Mouse (Mus musculus): ENCODE results near the gene Tcp10a.
"Not testable (repeated sequence)": the region's sequence is repeated elsewhere in the genome, so short reads cannot be mapped to it uniquely, and the experiment has no call there.

Tcp10a gene

DNA sequence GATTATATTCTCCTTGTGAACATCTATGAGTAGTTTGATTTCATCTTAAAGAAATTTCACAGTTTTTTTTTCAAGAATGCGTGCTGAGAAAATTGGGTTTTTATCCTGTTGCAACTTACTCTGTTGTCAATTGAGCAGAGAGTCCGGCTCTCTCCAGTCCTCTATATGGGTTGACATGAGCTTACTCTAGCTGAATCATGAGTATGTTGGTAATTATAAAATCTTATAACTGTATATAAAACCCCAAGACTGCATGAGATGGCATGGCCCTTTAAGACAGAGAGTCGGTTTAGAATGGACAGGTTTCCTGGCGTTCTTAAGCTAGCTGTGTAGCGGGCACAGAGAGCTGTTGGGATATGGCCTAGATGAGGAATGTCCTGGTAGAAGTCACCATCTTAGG is at the start of gene Tcp10a:
Tcp10a (plus strand) TSS at position 301 of the 400 bp plus-strand sequence.
- DNase-seq = not testable (repeated sequence)

GRCm38 (mm10) chr17:7278702-7279242 is 45.7 kb upstream of the Tcp10a start:
- no peak for DNase-seq

DNA sequence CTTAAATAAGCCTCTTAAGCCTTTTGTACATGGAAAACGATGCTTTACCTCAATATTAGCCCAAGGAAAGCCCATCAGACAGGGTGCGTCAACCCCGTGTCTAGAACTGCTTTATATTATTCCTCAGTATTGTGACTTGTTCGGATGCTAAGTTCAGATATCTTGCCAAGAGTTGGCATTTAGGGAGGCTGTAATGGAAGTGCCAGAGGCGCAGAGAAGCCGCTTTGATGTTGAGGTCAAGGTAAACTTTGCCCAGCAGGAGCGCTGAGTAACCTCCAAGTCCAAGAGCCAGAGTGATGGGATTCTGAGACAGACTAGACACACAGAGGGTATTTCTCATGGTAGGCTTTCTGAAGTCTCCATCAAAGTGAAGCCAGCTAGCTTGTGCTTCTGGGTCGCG is 45.2 kb upstream of the Tcp10a start:
- DNase-seq = no peak

GRCm38 (mm10) chr17:7284297-7284910 is 40.0 kb upstream of the Tcp10a start:
- peak; percentile 70 to 78 for DNase-seq

GRCm38 (mm10) chr17:7285292-7285691 is 39.2 kb upstream of the Tcp10a start:
- no peak for DNase-seq

DNA sequence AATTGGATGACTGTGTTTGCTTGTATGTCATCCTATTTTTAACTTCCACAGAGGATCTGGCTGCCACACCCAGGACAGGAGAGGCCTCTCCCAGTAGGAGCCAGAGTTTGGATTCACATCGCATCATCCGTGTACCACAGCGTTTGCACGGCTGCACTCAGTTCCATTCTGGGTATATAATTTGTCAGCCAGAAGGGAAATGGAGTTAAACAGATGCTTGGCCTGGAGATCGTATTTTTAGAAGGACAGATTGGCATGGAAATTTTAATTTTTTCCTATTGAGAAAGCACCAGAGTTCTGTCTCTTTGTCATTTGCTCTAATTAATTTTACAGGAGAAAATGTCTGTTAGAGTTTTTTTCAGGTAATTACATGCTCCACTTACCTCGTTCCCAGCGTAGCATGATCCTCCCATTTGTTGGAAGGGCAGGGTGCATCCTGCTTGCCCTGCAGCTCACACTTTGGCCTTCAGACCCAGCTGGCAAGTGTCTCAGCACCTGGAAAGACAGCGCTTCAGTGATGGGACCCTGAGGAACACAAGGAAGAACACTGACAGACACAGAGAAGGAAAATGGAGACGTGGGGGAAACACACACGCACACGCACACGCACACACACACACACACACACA is 37.9 kb upstream of the Tcp10a start:
- DNase-seq = peak; percentile 44 to 62

- DNase-seq = no peak
Observed at GRCm38 (mm10) chr17:7292012-7292684, 32.3 kb upstream of the Tcp10a start.

GRCm38 (mm10) chr17:7306278-7307196 is 17.9 kb upstream of the Tcp10a start:
- DNase-seq = peak; percentile 26 to 31

DNA sequence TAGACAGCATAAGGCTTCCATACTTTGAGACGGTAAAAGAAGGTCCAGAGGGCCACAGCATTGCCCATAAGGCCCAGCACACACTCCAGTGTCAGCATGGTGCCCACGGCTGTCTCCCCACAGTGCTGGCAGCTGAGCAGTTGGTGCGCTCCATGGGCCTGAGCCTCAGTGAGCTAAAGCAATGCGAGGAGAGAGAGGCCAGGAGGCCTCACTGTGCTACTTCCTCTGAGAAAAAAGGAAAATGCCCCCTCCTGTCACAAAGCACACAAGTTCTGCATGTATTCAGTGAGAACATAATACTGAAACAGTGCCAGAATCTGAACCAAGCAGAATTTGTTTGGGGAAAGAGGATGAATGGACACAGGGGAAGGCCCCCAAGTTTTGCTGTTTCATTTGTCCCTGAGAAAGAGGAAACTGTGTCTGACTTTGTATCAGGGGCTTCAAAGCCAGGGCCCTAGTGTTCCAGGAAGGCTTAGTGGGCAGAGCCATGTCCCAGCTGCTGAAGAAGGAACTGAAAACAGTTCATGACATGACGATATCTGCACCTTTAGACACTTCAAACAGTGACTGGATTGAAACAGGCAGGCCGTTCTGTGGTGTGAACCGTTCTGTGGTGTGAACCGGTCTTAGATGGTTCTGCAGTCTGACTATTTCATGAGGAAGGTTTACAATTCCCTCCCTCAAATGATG is 8.6 kb upstream of the Tcp10a start:
- DNase-seq = not testable (repeated sequence)

DNA sequence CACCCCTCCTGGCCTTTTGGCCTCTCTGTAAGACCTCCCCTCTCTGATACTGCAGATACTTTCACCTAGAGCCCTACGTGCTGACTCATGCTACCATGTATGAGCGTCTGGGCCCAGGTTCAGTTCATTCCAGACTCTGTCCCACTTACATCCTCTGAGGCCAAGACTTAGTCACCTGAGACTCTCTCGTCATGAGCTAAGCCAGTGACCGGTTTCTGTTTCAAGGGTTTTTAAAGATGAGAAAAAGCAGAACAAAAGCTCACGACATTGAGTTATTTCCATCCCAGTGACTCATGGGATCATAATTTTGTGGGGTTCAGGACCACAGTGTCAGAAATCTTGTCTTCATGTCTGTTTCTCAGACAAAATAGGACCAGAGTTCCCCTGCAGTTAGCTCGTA is 4.7 kb upstream of the Tcp10a start:
- not testable (repeated sequence) for DNase-seq

- DNase-seq = not testable (repeated sequence)
Observed at GRCm38 (mm10) chr17:7326415-7326814, 2.0 kb downstream of the Tcp10a start.

DNA sequence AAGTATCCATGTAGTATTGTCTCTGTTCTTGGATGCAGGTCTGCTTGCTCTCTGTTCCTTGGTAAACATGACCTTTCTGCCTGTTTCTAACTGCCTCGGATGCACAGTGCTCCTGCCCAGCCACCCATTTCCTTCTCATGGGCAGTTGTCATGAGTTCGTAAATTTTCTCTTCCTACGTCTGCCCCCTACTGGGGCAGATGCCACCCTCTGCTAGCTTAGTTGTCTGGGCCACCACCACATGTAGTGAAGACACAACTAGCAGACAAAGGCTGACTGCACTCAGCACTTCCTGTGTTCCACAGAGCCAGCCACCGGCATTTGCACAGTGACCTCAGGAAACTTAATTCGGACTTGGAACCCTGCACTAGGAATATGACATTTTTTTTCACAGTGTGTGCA is 8.3 kb downstream of the Tcp10a start:
- not testable (repeated sequence) for DNase-seq

- DNase-seq = not testable (repeated sequence)
Observed at GRCm38 (mm10) chr17:7337381-7337780, 12.9 kb downstream of the Tcp10a start.

DNA sequence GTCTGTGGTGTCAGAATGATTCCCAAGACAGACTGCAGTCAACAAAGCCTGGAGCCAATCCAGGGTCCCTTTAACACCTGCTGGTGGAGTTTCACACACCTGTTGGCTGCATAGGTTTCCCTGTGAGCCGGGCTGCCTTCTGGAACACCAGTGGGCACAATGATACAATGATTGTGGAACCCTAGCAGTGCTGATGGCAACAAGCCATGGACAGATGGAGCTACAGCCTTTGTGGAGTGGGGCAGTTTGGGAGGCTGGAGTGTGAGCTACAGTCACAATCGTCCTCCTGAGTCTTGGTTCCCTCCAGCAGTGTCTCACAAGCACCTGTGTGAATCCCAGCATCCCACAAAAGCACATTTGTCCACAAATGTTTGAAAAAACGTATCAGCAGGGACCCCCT is 24.3 kb downstream of the Tcp10a start:
- not testable (repeated sequence) for DNase-seq

GRCm38 (mm10) chr17:7352596-7352995 is 28.1 kb downstream of the Tcp10a start, which contains the start of gene Ttll2:
Gene Ttll2, minus strand, starts transcription at chr17:7352696.
- not testable (repeated sequence) for DNase-seq

DNA sequence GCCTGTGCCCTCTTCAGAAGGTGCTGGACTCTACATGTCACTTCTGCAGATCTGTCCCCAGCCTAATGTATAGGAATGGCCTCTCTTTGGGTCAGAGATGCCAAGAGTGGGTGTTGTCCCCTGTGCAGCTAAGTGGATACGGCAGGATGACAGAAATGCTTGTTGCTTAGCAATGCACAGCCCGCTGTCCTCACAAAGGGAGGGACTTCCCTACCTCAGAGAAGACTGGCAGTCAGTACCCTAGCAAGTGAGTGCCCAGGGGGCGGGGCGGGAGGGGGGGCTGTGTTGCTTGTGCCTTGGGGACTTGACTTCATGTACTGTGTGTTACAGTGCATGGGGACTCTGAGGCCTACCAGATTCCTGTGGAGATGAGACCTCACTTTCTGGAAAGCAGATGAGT is 35.4 kb downstream of the Tcp10a start:
- not testable (repeated sequence) for DNase-seq

DNA sequence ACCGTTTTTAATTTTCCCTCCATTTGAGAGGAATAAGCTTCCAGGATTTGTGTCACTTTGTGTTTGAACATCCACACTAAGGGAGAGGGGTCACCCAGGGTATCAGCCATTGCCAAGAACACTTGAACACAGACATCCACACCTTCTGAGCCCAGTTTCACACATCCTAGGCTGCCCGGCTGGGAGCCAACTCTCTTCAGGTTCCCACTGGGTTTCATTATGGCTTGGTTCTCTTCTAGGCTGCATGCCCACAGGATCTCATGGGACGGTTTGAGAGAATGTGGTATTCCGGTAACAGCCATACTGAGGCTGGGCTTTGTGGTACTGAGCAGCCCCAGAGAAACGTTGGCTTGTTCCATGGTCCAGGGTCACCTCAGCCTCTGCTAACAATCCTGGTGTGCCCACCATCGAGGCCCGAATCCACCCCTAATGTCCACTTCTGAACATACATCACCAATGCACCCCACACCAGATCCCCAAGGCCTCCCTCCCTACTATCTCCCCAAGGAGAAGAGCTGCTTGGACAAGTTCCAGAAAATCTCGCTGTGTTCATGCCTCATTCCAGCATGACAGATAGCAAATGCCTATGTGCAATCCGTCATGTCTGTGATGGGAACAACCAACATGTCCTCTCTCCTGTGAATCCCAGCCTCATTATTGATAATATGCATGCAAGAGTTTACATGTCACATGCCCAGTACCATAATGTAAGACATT is 36.5 kb downstream of the Tcp10a start:
- DNase-seq = not testable (repeated sequence)

DNA sequence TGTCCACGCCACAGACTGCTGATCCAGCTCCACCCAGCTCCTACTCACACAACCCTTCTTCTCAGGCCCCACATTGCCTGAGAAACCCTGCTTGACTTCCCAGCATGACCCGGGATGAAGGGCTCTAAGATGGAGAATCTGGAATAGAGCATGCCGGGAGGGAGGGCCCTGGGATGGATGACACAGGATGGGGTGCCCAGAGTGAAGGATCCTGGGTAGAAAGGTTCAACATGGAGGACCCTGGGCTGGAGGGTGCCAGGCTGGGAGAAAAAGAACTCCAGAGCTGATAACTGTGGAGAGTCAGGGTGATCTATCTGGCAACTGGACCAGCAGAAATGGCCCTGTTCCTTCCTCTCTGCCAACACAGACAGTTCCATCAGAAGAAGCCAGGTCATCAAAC is 41.2 kb downstream of the Tcp10a start:
- DNase-seq = not testable (repeated sequence)

- not testable (repeated sequence) for DNase-seq
Observed at GRCm38 (mm10) chr17:7366265-7366664, 41.8 kb downstream of the Tcp10a start.

DNA sequence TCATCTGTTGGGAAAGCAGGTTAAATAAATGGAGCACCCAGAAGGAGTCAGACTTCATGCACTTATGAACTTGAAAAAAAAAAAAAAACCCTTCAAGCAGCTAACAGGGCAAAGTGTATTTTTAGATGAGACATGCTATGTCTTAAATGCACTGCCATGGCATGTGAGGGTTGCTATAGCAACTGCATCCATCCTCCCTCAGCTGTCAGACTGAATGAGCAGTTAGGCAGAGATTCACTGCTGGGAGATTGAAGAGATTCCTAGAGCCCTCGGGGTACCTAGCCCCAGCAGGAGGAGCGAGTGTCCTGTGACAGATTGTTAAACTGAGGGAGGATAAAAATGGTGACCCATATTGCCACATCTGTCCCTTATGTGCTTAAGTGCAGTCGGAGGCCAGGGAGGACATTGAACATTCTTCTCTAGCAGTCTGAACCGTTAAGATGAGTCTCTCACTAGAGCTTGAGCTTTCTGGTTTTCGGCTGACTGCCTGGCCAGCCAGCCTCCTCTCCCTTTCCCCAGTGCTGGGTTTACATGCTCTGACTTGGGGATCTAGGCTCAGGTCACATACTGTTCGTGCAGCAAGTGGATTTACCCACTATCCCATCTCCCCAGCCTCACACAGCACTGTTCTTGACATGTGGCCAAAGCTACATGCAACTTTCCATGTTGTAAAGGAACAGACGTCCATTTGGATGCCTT is 42.4 kb downstream of the Tcp10a start:
- not testable (repeated sequence) for DNase-seq
